Mouse (Mus musculus) retina, postnatal 7 days (tissue): ENCODE results near the gene Fam49a.

Source experiments
- DNase-seq: peaks from one replicate; pipeline ENCODE4 v3.0.0-alpha.2; 2012; ENCODE audit warnings: low read depth, low spot score

Fam49a gene

DNA sequence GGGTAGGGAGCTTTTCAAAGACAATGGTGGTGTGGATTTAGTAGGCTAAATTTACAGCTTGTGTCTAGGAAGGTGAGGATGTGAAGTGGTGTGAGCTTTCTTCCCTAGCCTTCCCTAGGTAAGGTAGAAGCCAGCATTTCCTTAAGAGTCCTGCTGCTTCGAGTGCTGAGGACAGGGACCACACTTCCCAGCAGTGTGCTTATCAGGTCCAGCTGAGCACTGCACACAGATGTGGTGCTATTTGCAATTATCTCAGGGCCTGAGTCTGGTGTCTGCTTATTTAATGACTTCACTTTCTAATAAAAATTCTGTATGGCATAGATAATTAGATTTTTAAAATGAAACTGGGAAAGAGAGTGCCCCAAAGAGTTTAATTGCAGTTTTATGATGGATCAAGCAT lies 4.6 kb downstream of the Fam49a start:
- DNase-seq = no peak

DNA sequence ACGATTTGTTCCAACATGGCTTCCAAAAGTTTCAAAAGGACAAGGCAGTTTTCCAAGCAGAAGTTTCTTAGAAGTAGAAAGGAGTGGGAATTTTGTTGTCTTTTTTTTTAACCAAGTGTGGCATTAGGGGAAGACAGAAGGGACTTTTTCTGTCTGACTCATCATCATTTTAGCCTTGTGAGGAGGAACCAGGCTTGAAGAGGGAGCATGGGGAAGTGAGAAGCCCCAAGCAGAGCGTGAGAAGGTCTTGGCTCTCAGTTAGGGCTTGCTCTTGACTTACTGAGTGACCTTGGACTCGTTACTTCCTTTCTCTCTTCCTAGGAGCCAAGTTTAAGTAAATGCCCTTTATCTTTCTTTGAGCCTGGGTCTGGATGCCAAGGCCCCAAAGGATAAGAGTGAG lies 8.6 kb downstream of the Fam49a start:
- no peak for DNase-seq

GRCm38 (mm10) chr12:12274115-12274514 lies 12.2 kb downstream of the Fam49a start:
- no peak for DNase-seq

DNA sequence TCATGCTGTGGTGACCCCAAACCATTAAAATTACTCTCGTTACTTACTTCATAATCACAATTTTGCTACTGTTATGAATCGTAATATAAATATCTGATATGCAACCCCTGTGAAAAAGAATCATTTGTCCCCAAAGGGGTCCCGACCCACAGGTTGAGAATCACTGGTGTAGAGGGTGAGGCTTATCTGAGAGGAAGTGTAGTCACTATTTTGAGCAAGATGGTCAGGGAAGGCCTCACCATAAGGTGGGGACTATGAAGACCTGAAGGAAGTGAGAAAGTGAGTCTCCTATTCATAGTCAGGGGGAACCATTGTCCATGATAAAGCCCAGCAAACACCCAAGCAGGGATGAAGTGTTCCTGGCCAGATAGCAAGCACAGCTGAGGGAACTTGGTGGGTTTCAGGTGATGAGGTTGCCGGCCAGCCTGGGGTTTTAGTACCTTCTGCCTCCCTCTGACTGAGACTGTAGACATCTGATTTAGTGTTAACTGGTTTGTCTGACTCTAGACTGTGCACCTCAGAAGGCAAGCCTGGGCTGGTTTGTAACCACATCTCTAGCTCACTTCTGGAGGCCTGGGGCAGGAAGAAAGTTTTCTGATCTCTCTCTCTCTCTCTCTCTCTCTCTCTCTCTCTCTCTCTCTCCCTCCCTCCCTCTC lies 13.3 kb downstream of the Fam49a start:
- DNase-seq = no peak

DNA sequence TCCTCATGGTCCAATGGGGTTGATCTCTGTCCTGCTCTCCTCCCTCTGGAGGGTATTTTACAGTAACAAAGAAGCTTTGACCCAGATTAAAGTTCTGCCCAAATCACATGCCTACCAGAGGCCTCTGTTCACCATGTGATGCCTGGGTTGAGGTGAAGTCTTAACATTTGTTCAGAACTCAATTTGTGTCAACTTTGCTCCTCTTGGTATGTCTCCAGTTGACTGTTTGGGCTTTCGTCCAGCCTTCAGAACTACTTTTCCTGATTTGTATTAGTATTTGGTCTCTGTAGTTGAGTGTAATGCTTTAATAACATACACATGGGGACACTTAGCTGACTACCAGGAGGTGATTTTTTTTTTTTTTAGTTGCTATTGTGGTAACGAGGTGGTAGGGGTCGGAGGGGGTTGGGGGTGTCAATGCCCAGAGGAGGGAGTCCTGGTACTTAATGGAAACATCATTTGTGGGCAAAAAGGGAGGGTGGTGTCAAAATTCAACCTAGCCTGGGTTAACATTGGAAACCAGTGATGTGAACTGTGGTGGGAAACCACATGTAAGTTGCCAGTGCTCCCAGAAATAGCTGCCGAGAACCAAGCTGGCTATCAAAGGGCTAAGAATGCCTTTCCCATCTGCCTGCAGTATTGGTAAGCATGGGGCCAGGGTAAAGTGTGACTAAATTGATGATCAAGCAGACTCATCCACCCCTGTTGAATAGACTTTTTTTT lies 16.0 kb downstream of the Fam49a start:
- no peak for DNase-seq

GRCm38 (mm10) chr12:12278464-12278872 lies 16.5 kb downstream of the Fam49a start:
- no peak for DNase-seq

DNA sequence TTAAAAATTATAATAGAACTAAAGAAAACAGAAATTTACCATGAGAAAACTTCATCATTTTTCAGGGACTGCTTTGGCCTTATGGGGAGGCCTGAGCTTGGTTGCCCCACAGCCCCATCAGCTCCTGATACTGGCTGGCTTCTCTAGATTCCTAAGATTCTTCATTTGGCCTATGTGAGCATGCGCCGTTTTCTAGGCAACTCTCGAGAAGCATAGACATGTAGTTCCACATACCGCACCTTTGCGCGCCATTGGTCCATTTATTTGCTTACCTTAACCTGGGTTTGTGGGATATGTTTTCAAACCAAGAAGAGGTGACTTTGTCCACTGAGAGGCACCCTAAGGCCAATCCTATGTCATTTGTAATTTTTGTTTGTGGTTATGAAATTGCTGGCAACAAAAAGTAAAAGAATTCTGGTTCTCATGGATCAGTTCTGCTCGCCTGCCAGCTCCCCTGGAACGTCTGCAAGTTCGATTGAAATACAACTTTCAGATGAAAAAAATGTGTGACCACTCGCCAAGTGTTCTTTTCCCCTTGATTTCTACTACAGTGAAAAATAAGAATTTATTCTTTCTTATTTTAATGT lies 21.9 kb downstream of the Fam49a start:
- no peak for DNase-seq

- DNase-seq = no peak
Measured at GRCm38 (mm10) chr12:12284521-12284920, 22.6 kb downstream of the Fam49a start.

DNA sequence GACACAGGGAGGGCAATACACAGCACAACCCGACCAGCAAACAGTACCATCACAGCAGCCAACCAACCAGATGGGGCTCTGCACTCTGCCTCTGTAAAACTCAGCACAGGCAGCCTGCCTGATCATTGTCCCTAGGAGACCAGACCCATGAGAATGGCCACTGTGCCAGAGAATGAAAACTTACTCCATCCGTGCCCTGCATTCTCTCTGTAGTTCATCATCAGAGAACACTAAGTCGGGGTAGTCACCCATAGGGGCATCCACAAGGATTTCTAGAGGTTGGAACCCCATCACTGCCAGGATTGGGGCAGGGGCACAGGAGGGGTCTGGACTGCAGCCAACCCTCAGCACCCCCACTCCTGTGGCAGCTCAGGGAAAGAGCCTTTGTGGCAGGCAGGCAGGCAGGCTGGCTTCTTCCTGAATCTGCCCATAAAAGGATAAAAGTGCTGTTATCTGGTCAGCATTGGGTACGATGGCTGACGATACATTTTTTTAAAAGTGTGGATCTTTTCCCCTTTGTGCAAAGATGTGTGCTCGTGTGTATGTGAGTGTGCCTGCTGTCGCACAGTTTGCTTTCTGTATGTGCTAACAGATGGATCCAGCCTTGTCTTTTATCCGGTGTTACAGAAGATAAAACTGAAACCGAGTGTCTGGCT lies 25.3 kb downstream of the Fam49a start:
- no peak for DNase-seq

GRCm38 (mm10) chr12:12287787-12288132 lies 25.8 kb downstream of the Fam49a start:
- no peak for DNase-seq

DNA sequence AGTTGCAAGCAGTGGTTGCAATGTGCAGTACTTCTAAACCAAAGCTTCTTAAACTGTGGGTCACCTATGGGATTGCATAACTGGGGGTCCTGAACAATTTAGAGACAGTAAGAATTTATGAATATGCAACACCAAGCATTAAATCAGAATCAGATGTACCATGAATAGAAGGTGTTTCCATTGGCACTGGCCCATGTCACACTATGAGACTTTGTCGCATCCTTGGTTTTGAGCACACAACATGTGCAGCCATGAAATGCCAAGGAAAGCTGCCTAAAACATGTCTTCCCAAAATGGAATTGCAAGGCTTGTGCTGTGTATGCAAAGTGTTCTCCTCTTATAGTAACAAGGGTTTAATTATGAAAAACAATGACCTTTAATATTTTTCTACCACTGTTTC lies 26.6 kb downstream of the Fam49a start:
- no peak for DNase-seq

DNA sequence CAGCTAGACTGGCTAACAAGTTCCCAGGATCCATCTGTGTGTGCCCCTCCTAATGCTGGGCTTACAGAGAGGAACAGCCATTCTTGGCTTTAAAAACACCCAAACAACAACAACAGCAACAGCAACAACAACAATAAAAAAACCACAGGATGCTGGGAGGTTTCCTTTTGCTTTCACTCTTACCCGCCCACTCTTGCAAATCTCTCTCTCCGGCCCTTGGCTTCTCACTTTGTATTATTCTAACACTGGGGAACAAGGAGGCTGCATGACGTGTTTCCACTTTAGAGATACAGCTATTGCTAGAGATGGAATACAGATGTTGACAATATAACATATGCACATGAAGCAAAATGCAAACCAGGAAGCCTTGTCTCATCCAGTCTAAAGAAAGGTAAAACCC lies 27.7 kb downstream of the Fam49a start:
- no peak for DNase-seq

GRCm38 (mm10) chr12:12292043-12292618 lies 30.2 kb downstream of the Fam49a start:
- DNase-seq = no peak

GRCm38 (mm10) chr12:12294380-12295171 lies 32.6 kb downstream of the Fam49a start:
- DNase-seq = no peak

- no peak for DNase-seq
Measured at GRCm38 (mm10) chr12:12298451-12298850, 36.5 kb downstream of the Fam49a start.

- DNase-seq = no peak
Measured at GRCm38 (mm10) chr12:12299303-12299702, 37.4 kb downstream of the Fam49a start.

DNA sequence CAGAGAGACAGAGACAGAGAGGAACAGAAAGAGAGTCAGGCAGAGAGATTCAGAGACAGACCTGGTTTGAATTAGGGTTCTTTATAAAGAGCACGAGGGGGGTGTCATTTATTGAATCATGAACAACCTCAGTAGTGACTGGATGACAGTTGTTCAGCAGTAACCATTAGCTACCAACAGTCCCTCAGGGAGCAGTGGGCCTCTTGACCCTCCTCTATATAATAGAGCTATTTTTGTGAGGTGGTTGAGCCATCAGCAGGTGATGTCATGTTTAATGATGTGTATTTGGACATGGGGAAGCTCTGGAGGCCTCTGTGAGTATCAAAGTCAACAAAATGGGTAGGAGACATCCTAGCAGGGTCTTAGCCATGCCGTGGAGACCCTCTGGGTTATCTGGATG lies 39.2 kb downstream of the Fam49a start:
- DNase-seq = no peak

- no peak for DNase-seq
Measured at GRCm38 (mm10) chr12:12301815-12302214, 39.9 kb downstream of the Fam49a start.

DNA sequence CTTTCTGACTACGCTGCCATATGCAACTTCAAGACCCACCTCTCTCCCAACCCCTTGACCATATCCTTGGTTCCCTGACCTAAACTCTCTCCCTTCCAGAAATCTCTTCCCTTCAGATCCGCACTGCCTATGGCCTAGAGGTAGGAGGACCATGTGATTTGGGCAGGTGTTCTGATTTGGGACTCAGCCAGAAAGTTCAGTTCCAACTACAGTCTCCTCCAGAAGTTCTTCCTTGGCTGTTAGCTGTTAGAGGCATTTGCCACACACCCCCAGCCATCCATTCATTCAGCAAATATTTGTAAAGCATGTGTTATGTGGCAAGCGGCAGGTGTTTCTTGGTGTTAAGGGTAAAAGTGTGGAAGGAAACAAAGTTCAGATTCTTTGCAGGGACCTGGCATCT lies 44.3 kb downstream of the Fam49a start:
- no peak for DNase-seq

- DNase-seq = no peak
Measured at GRCm38 (mm10) chr12:12306814-12307213, 44.9 kb downstream of the Fam49a start.

GRCm38 (mm10) chr12:12307245-12307644 lies 45.3 kb downstream of the Fam49a start:
- DNase-seq = no peak
